ENCODE assay signal across 23 mouse cellular contexts in genomic region chr17:46306956-46307355, GRCm38 (mm10). TPM values are rescaled to one million over a fixed set of nuclear protein-coding genes. Genes with fewer than 3 reads are reported as not detected.
DNase-seq lines count a peak whose midpoint lies in the region; ATAC-seq and TF ChIP-seq lines count a peak whose summit lies in the region.
"Had no signal": no experiment of that assay in that cellular context is flagged by ENCODE, and none has a peak within 500 bp of the region (broad histone marks: within the 10 kb centered on the region; RNA-seq: fewer than 3 reads in every experiment).

No protein-coding gene starts in this region.

- H3K27me3 ChIP-seq in embryonic facial prominence, embryonic 13.5 days = no peaks in the 10 kb centered on the region
- no peaks in the 10 kb centered on the region for H3K27me3 ChIP-seq in embryonic facial prominence, embryonic 10.5 days (replicated peaks; ENCODE audit: low read depth, poor library complexity, severe bottlenecking)
- H3K27me3 ChIP-seq in heart, adult 2 months (ENCODE audit: control insufficient read depth, insufficient read depth, low read length) = no peaks in the 10 kb centered on the region
- no peaks in the 10 kb centered on the region for H3K27me3 ChIP-seq in kidney, adult 2 months (replicated peaks; ENCODE audit: control insufficient read depth, insufficient read depth, low read length)
- H3K27me3 ChIP-seq: CH12.LX, Patski had no signal

- H3K79me2 ChIP-seq in heart, adult 2 months (replicated peaks; ENCODE audit: control insufficient read depth, insufficient read depth, low read length) = no peaks in the 10 kb centered on the region

- DNase-seq in embryonic facial prominence, embryonic 10.5 days (ENCODE audit: low spot score) = no peak
- peak; percentile 88 for DNase-seq in heart, adult 11 months
- DNase-seq in heart, adult 2 months = no peak
- peak; percentile 5 for DNase-seq in kidney, postnatal 10 days
- DNase-seq in kidney, adult 2 months = no peak
- peak; percentile 4 for DNase-seq in thymus, postnatal 4 days
- no peak for DNase-seq in thymus, postnatal 10 days (ENCODE audit: low spot score in 2 of 2)
- DNase-seq: adrenal gland, adult 2 months; adrenal gland, adult 8-10 months; adrenal gland, postnatal 10 days; adrenal gland, postnatal 14 days; adrenal gland, postnatal 25 days; adrenal gland, postnatal 36 days; B cell, adult 2 months; cerebellum, adult 11 months; cerebellum, adult 11-12 months had no signal

- no peak for TF ChIP-seq CTCF in heart, adult 2 months (IDR thresholded peaks at IDR 0.05)
- TF ChIP-seq CTCF in kidney, adult 2 months (conservative IDR thresholded peaks at IDR 0.05; ENCODE audit: insufficient read depth, insufficient read length, low read depth, low read length) = no peak

- H3K9ac ChIP-seq in embryonic facial prominence, embryonic 13.5 days = peak overlapping the region; percentile 32; the same call in 1 of the 2 replicates
- no peak overlapping the region for H3K9ac ChIP-seq in heart, adult 2 months (ENCODE audit: low read depth, low read length)

- no peak overlapping the region for H3K4me2 ChIP-seq in embryonic facial prominence, embryonic 13.5 days

- intact Hi-C loops in heart, adult 2 months (cut with DNase I) = no loop called here

- no peak for ATAC-seq in embryonic facial prominence, embryonic 13.5 days (ENCODE audit: insufficient number of reproducible peaks, insufficient read depth, low FRiP score, low TSS enrichment, low read depth)
- ATAC-seq: activated CD4-positive, CD25-positive, alpha-beta regulatory T cell, adult 4 months; CD4-positive, CD25-positive, alpha-beta regulatory T cell, adult 4 months; Patski had no signal

- no peak for TF ChIP-seq POLR2A in heart, adult 2 months (IDR thresholded peaks at IDR 0.05; ENCODE audit: insufficient read depth, low read depth, low read length)
- no peak for TF ChIP-seq POLR2A in kidney, adult 2 months (IDR thresholded peaks at IDR 0.05; ENCODE audit: low read depth, low read length)

- no peak for TF ChIP-seq EP300 in heart, adult 2 months (IDR thresholded peaks at IDR 0.05; ENCODE audit: insufficient read depth, low read depth, low read length)

- H3K27ac ChIP-seq in embryonic facial prominence, embryonic 13.5 days = no peak overlapping the region
- no peak overlapping the region for H3K27ac ChIP-seq in embryonic facial prominence, embryonic 10.5 days (replicated peaks)
- H3K27ac ChIP-seq in heart, adult 2 months = no peak overlapping the region
- H3K27ac ChIP-seq in kidney, adult 2 months (ENCODE audit: insufficient read depth, low read depth, low read length) = no peak overlapping the region

- H3K4me1 ChIP-seq in embryonic facial prominence, embryonic 13.5 days = no peaks in the 10 kb centered on the region
- H3K4me1 ChIP-seq in embryonic facial prominence, embryonic 10.5 days = peaks cover 16% of the 10 kb centered on the region
- no peaks in the 10 kb centered on the region for H3K4me1 ChIP-seq in heart, adult 2 months (ENCODE audit: control insufficient read depth, insufficient read depth, low read length)
- H3K4me1 ChIP-seq in kidney, adult 2 months (ENCODE audit: control insufficient read depth, insufficient read depth, low read length) = no peaks in the 10 kb centered on the region

- H3K4me3 ChIP-seq in embryonic facial prominence, embryonic 13.5 days = no peak overlapping the region
- H3K4me3 ChIP-seq in embryonic facial prominence, embryonic 10.5 days = no peak overlapping the region
- H3K4me3 ChIP-seq in heart, adult 2 months = no peak overlapping the region
- H3K4me3 ChIP-seq in kidney, adult 2 months (ENCODE audit: insufficient read depth, low read depth, low read length) = no peak overlapping the region

- peaks cover 37% of the 10 kb centered on the region for H3K36me3 ChIP-seq in embryonic facial prominence, embryonic 13.5 days
- H3K36me3 ChIP-seq in embryonic facial prominence, embryonic 10.5 days (replicated peaks) = peaks cover 7% of the 10 kb centered on the region; the same call in 1 of the 2 replicates
- H3K36me3 ChIP-seq in heart, adult 2 months (ENCODE audit: control insufficient read depth, insufficient read depth, low read length) = no peaks in the 10 kb centered on the region
- no peaks in the 10 kb centered on the region for H3K36me3 ChIP-seq in kidney, adult 2 months (ENCODE audit: control insufficient read depth, insufficient read depth, low read length)

- H3K9me3 ChIP-seq in embryonic facial prominence, embryonic 13.5 days = no peaks in the 10 kb centered on the region
- H3K9me3 ChIP-seq in embryonic facial prominence, embryonic 10.5 days = no peaks in the 10 kb centered on the region
- H3K9me3 ChIP-seq: G1E had no signal

- WGBS in embryonic facial prominence, embryonic 13.5 days = 89% methylated on average over 15 of the region's 15 CpGs
- WGBS in embryonic facial prominence, embryonic 10.5 days = 92% methylated on average over 15 of the region's 15 CpGs
- 91% methylated on average over 15 of the region's 15 CpGs for WGBS in heart, adult 2 months
- WGBS in kidney, adult 2 months = 91% methylated on average over 15 of the region's 15 CpGs

RNA-seq across cellular contexts. Expression of gene Dlk2, which starts 9.7 kb away (rescaled TPM):
- 7.8 and 8.6 TPM in 2 replicates for polyA plus RNA-seq in embryonic facial prominence, embryonic 13.5 days (2015; fragmentation: Nextera tagmentation; extraction: Ambion mirVana)
- polyA plus RNA-seq in embryonic facial prominence, embryonic 10.5 days (2016; fragmentation: Nextera tagmentation; extraction: Ambion mirVana) = 1.5 and 2.0 TPM in 2 replicates
- total RNA-seq in heart, adult 2 months (2021) = under 1 TPM; 0.23 to 0.39 TPM
- polyA plus RNA-seq in heart, adult 2 months (2012; rRNA removed) = 0.35 and 0.74 TPM in 2 replicates
- polyA plus RNA-seq in kidney, adult 2 months (2012; rRNA removed) = 0.61 and 1.1 TPM in 2 replicates
- total RNA-seq: adrenal gland, postnatal 25 days; MEL had no signal
- polyA plus RNA-seq: activated CD4-positive, CD25-positive, alpha-beta regulatory T cell, adult 4 months; CD4-positive, CD25-positive, alpha-beta regulatory T cell, adult 4 months; G1E had no signal

RNA-seq across cellular contexts. Expression of gene Abcc10, which starts 21.2 kb away (rescaled TPM):
- 6.1 and 6.3 TPM in 2 replicates for polyA plus RNA-seq in embryonic facial prominence, embryonic 13.5 days (2015; fragmentation: Nextera tagmentation; extraction: Ambion mirVana)
- 6.3 and 6.6 TPM in 2 replicates for polyA plus RNA-seq in embryonic facial prominence, embryonic 10.5 days (2016; fragmentation: Nextera tagmentation; extraction: Ambion mirVana)
- total RNA-seq in heart, adult 2 months (2021) = 1 to 10 TPM; 3.9 to 4.0 TPM
- polyA plus RNA-seq in heart, adult 2 months (2012; rRNA removed) = 9.1 and 13.4 TPM in 2 replicates
- polyA plus RNA-seq in kidney, adult 2 months (2012; rRNA removed) = 16.8 and 27.8 TPM in 2 replicates

RNA-seq across cellular contexts. Expression of gene Tjap1, which starts 24.1 kb away (rescaled TPM):
- polyA plus RNA-seq in embryonic facial prominence, embryonic 13.5 days (2015; fragmentation: Nextera tagmentation; extraction: Ambion mirVana) = 55.6 and 57.9 TPM in 2 replicates
- 60.2 and 62.6 TPM in 2 replicates for polyA plus RNA-seq in embryonic facial prominence, embryonic 10.5 days (2016; fragmentation: Nextera tagmentation; extraction: Ambion mirVana)
- total RNA-seq in heart, adult 2 months (2021) = 10 to 100 TPM; 28.3 to 34.7 TPM
- 35.8 and 39.1 TPM in 2 replicates for polyA plus RNA-seq in heart, adult 2 months (2012; rRNA removed)
- polyA plus RNA-seq in kidney, adult 2 months (2012; rRNA removed) = 23.1 and 29.7 TPM in 2 replicates

RNA-seq across cellular contexts. Expression of gene Lrrc73, which starts 53.6 kb away (rescaled TPM):
- polyA plus RNA-seq in embryonic facial prominence, embryonic 13.5 days (2015; fragmentation: Nextera tagmentation; extraction: Ambion mirVana) = 1.4 and 1.9 TPM in 2 replicates
- 0.67 and 0.86 TPM in 2 replicates for polyA plus RNA-seq in embryonic facial prominence, embryonic 10.5 days (2016; fragmentation: Nextera tagmentation; extraction: Ambion mirVana)
- total RNA-seq in heart, adult 2 months (2021) = under 1 TPM; 0.21 to 0.34 TPM
- polyA plus RNA-seq in heart, adult 2 months (2012; rRNA removed) = 0.59 and 0.70 TPM in 2 replicates
- 1.1 and 1.4 TPM in 2 replicates for polyA plus RNA-seq in kidney, adult 2 months (2012; rRNA removed)

RNA-seq across cellular contexts. Expression of gene Yipf3, which starts 59.1 kb away (rescaled TPM):
- polyA plus RNA-seq in embryonic facial prominence, embryonic 13.5 days (2015; fragmentation: Nextera tagmentation; extraction: Ambion mirVana) = 82.8 and 95.7 TPM in 2 replicates
- polyA plus RNA-seq in embryonic facial prominence, embryonic 10.5 days (2016; fragmentation: Nextera tagmentation; extraction: Ambion mirVana) = 66.6 and 70.6 TPM in 2 replicates
- 10 to 100 TPM; 72.4 to 82.8 TPM for total RNA-seq in heart, adult 2 months (2021)
- 136 and 142 TPM in 2 replicates for polyA plus RNA-seq in heart, adult 2 months (2012; rRNA removed)
- polyA plus RNA-seq in kidney, adult 2 months (2012; rRNA removed) = 246 and 292 TPM in 2 replicates

Comparison
In these comparisons a context has a peak if more than half of its experiments do, and no peak if none do; other contexts are left out.
1. DNase-seq: peak in heart, adult 11 months (single experiment), kidney, postnatal 10 days (single experiment) and thymus, postnatal 4 days (single experiment); none in embryonic facial prominence, embryonic 10.5 days (single experiment), heart, adult 2 months (0 of 2), kidney, adult 2 months (single experiment) and thymus, postnatal 10 days (0 of 2).